Mouse (Mus musculus): ENCODE data around the gene Sema3b. TPM values are rescaled to one million over a fixed set of nuclear protein-coding genes. Genes with fewer than 3 reads are reported as not detected.

Gene Sema3b
- polyA plus RNA-seq, 1 experiment from 2014 or later: 4.2 TPM

Other genes with a start within 250 kb of the Sema3b start
- 7.6 and 8.3 TPM in 2 replicates for gene Cacna2d2, start 209.6 kb downstream of the Sema3b start, polyA plus RNA-seq (2015; fragmentation: Nextera tagmentation; extraction: Ambion mirVana)
- gene Tmem115, start 75.3 kb downstream of the Sema3b start, polyA plus RNA-seq (2015; fragmentation: Nextera tagmentation; extraction: Ambion mirVana): 44.7 and 46.0 TPM in 2 replicates
- gene Cyb561d2, start 67.0 kb downstream of the Sema3b start, polyA plus RNA-seq (2015; fragmentation: Nextera tagmentation; extraction: Ambion mirVana): 38.9 and 39.1 TPM in 2 replicates
- 68.6 and 71.1 TPM in 2 replicates for gene Nprl2, start 67.0 kb downstream of the Sema3b start, polyA plus RNA-seq (2015; fragmentation: Nextera tagmentation; extraction: Ambion mirVana)
- 2.6 and 4.0 TPM in 2 replicates for gene Zmynd10, start 61.9 kb downstream of the Sema3b start, polyA plus RNA-seq (2015; fragmentation: Nextera tagmentation; extraction: Ambion mirVana)
- 36.7 and 36.9 TPM in 2 replicates for gene Rassf1, start 57.7 kb downstream of the Sema3b start, polyA plus RNA-seq (2015; fragmentation: Nextera tagmentation; extraction: Ambion mirVana)
- gene Tusc2, start 46.0 kb downstream of the Sema3b start, polyA plus RNA-seq (2015; fragmentation: Nextera tagmentation; extraction: Ambion mirVana): 105 and 108 TPM in 2 replicates
- gene Hyal2, start 41.3 kb downstream of the Sema3b start, polyA plus RNA-seq (2015; fragmentation: Nextera tagmentation; extraction: Ambion mirVana): 80.4 and 87.1 TPM in 2 replicates
- 7.4 and 8.4 TPM in 2 replicates for gene Hyal1, start 32.3 kb downstream of the Sema3b start, polyA plus RNA-seq (2015; fragmentation: Nextera tagmentation; extraction: Ambion mirVana)
- gene Naa80, start 30.3 kb downstream of the Sema3b start, polyA plus RNA-seq (2015; fragmentation: Nextera tagmentation; extraction: Ambion mirVana): 14.1 and 16.5 TPM in 2 replicates
- 1.3 and 1.6 TPM in 2 replicates for gene Hyal3, start 28.4 kb downstream of the Sema3b start, polyA plus RNA-seq (2015; fragmentation: Nextera tagmentation; extraction: Ambion mirVana)
- gene Ifrd2, start 21.6 kb downstream of the Sema3b start, polyA plus RNA-seq (2015; fragmentation: Nextera tagmentation; extraction: Ambion mirVana): 11.8 and 14.1 TPM in 2 replicates
- gene Gnai2, start 26.1 kb upstream of the Sema3b start, polyA plus RNA-seq (2015; fragmentation: Nextera tagmentation; extraction: Ambion mirVana): 335 and 338 TPM in 2 replicates
- gene Slc38a3, start 60.3 kb upstream of the Sema3b start, polyA plus RNA-seq (2015; fragmentation: Nextera tagmentation; extraction: Ambion mirVana): 25.3 and 26.2 TPM in 2 replicates
- gene Gnat1, start 70.5 kb upstream of the Sema3b start, polyA plus RNA-seq (2015; fragmentation: Nextera tagmentation; extraction: Ambion mirVana): 1.8 TPM in 2 replicates
- gene Sema3f, start 101.2 kb upstream of the Sema3b start, polyA plus RNA-seq (2015; fragmentation: Nextera tagmentation; extraction: Ambion mirVana): 16.4 and 17.0 TPM in 2 replicates
- 277 and 286 TPM in 2 replicates for gene Rbm5, start 161.8 kb upstream of the Sema3b start, polyA plus RNA-seq (2015; fragmentation: Nextera tagmentation; extraction: Ambion mirVana)

All from hindbrain, embryonic 13.5 days (tissue).